Mouse (Mus musculus) embryonic facial prominence, embryonic 10.5 days (tissue): Measurements from ENCODE around the gene Primpol. TPM values are rescaled to one million over a fixed set of nuclear protein-coding genes. Genes with fewer than 3 reads are reported as not detected.
A peak's percentile ranks its signal among the peaks of the same experiment; 100 is the strongest.

ENCODE experiments used
- DNase-seq: peaks from one replicate; pipeline ENCODE4 v3.0.0-alpha.2; 2017; ENCODE audit warnings: low spot score
- H3K27ac ChIP-seq: fragments of 300-500 bp; sonication (generic); replicated peaks from 2 replicates; pipeline ENCODE4 v1.5.1; 2016; ENCODE audit warnings: mild to moderate bottlenecking
- H3K27me3 ChIP-seq: fragments of 300-500 bp; sonication (generic); replicated peaks from 2 replicates; pipeline ENCODE4 v1.6.1; 2016; ENCODE audit warnings: low read depth, mild to moderate bottlenecking; ENCODE audit not compliant: poor library complexity, severe bottlenecking
- H3K36me3 ChIP-seq: fragments of 300-500 bp; sonication (generic); replicated peaks from 2 replicates; pipeline ENCODE4 v1.6.1; 2016; ENCODE audit warnings: mild to moderate bottlenecking, moderate library complexity
- H3K4me1 ChIP-seq: fragments of 300-500 bp; sonication (generic); 2 replicates; pipeline ENCODE4 v1.6.1; 2016
- H3K4me3 ChIP-seq: fragments of 300-500 bp; sonication (generic); 2 replicates; pipeline ENCODE4 v1.5.1; 2016; ENCODE audit warnings: mild to moderate bottlenecking, moderate library complexity
- H3K9me3 ChIP-seq: fragments of 300-500 bp; sonication (generic); 2 replicates; pipeline ENCODE4 v1.6.1; 2016; ENCODE audit warnings: mild to moderate bottlenecking
- WGBS: fragments of 180-500 bp; shearing (Covaris S2); methylation state at CpG from one replicate; pipeline ENCODE4 v1.1.7; 2016; 5-methylcytosine and 5-hydroxymethylcytosine counted together
- polyA plus RNA-seq: library from polyadenylated mRNA; unstranded; fragments of >200 nt; fragmentation: Nextera tagmentation; extraction: Ambion mirVana; gene quantifications from 2 replicates; pipeline ENCODE4 v1.2.1, GENCODE M21; 2016

Primpol gene
- polyA plus RNA-seq, 1 experiment from 2014 or later, result 10.0 TPM

- Histone ChIP-seq H3K9me3 (no peaks in the 10 kb centered on the region), H3K27me3 (no peaks in the 10 kb centered on the region), H3K4me1 (peaks cover 23% of the 10 kb centered on the region), H3K36me3 (peaks cover 26% of the 10 kb centered on the region), H3K4me3 (no peak overlapping the region), H3K27ac (no peak overlapping the region)
- DNase-seq, result no peak
- WGBS, result 88% methylated on average over 9 of the region's 9 CpGs
Observed at GRCm38 (mm10) chr8:46622446-46623270, 5.6 kb upstream of the Primpol start.

- Histone ChIP-seq H3K36me3 (peaks cover 12% of the 10 kb centered on the region), H3K4me1 (peaks cover 27% of the 10 kb centered on the region), H3K4me3 (peak overlapping the region; percentile 80), H3K27ac (peak overlapping the region; percentile 96), H3K27me3 (no peaks in the 10 kb centered on the region), H3K9me3 (no peaks in the 10 kb centered on the region)
- 4% methylated on average over 10 of the region's 10 CpGs for WGBS
- DNase-seq, result no peak
Observed at GRCm38 (mm10) chr8:46618639-46619320, 1.8 kb upstream of the Primpol start.

- Histone ChIP-seq H3K4me1 (peaks cover 35% of the 10 kb centered on the region), H3K36me3 (peaks cover 10% of the 10 kb centered on the region; the same call in 1 of the 2 replicates), H3K4me3 (peak overlapping the region; percentile 80), H3K27me3 (no peaks in the 10 kb centered on the region), H3K9me3 (no peaks in the 10 kb centered on the region), H3K27ac (peak overlapping the region; percentile 96)
- no peak for DNase-seq
- under 1% methylated on average over 38 of the region's 38 CpGs for WGBS
Observed at GRCm38 (mm10) chr8:46617690-46618620, 943 bp upstream of the Primpol start.

DNA sequence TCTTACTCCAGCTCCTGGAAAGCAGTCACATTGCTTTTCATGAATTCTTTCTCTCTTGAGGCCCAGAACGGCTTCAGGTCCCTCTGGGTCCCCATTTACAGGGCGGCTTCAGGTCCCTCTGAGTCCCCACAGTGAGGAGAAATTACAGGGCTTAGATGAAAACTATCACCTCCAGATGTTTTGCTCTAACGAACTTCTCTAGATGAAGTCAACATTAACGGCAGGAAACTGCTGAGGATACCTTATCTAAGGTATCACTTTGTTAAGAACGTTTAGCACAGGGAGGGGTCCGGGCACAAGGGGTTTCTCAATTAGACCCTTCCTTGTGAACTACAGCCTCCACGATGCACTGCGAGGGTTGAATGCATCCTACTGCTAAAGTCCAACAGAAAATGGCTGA, 1.1 kb downstream of the Primpol start:
- Histone ChIP-seq H3K4me3 (peak overlapping the region; percentile 80), H3K27ac (no peak overlapping the region; the same call in 1 of the 2 replicates), H3K4me1 (peaks cover 38% of the 10 kb centered on the region), H3K27me3 (no peaks in the 10 kb centered on the region), H3K9me3 (no peaks in the 10 kb centered on the region), H3K36me3 (no peaks in the 10 kb centered on the region)
- WGBS, result 87% methylated on average over 8 of the region's 8 CpGs
- no peak for DNase-seq

DNA sequence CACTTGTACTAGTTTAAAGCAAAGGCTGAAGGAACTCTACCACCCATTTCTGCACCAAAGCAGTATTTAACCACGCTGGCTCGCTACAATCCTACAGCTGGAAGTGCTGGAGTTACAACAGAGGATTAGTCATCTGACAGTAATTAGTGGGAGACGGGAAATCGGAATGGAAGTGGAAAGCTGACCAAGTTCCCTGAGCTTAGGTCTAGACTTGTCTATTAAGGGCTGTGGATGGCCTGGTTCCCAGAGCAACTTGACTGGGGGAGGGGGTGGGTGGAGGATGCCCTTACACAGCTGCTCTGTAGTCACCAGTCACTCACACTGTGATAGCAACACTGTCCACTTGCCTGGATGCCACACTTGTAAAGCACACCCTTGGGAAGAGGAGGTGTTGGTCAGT, 3.6 kb downstream of the Primpol start:
- Histone ChIP-seq H3K4me3 (no peak overlapping the region), H3K27me3 (no peaks in the 10 kb centered on the region), H3K27ac (no peak overlapping the region), H3K9me3 (no peaks in the 10 kb centered on the region), H3K4me1 (peaks cover 26% of the 10 kb centered on the region), H3K36me3 (peaks cover 4% of the 10 kb centered on the region; the same call in 1 of the 2 replicates)
- 37% methylated on average over 4 of the region's 4 CpGs for WGBS
- DNase-seq, result peak; percentile 43

DNA sequence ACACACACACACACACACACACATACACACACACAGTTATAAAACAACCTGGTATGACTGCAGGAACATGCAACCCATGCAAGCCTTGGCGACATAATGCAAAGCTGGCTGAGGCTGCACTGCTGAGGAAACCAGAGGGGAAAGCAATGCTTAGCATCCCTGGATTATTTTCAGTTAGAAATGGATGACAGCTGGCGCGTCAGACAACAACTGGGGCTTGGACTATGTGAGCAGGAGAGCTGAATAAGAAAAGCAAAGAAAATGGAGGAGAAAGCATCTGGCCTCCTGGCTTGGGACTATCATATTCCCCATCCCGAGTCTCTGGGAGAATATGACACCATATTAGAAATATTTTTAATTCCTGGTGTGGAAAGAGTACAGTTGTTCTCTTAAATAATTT, 4.1 kb downstream of the Primpol start:
- 72% methylated on average over 4 of the region's 4 CpGs for WGBS
- peaks cover 4% of the 10 kb centered on the region; the same call in 1 of the 2 replicates for H3K36me3 ChIP-seq
- no peak for DNase-seq
- H3K4me3 ChIP-seq, result no peak overlapping the region
- H3K27me3 ChIP-seq, result no peaks in the 10 kb centered on the region
- H3K9me3 ChIP-seq, result no peaks in the 10 kb centered on the region
- peaks cover 21% of the 10 kb centered on the region for H3K4me1 ChIP-seq
- no peak overlapping the region; the same call in 1 of the 2 replicates for H3K27ac ChIP-seq

GRCm38 (mm10) chr8:46611557-46611956, 5.5 kb downstream of the Primpol start:
- no peak for DNase-seq
- no peak overlapping the region for H3K27ac ChIP-seq
- H3K9me3 ChIP-seq, result no peaks in the 10 kb centered on the region
- no peaks in the 10 kb centered on the region for H3K27me3 ChIP-seq
- WGBS, result 90% methylated on average over 8 of the region's 8 CpGs
- peaks cover 20% of the 10 kb centered on the region for H3K4me1 ChIP-seq
- H3K4me3 ChIP-seq, result no peak overlapping the region
- peaks cover 12% of the 10 kb centered on the region; the same call in 1 of the 2 replicates for H3K36me3 ChIP-seq

- H3K4me1 ChIP-seq, result no peaks in the 10 kb centered on the region
Observed at GRCm38 (mm10) chr8:46606930-46607329, 10.1 kb downstream of the Primpol start.

DNA sequence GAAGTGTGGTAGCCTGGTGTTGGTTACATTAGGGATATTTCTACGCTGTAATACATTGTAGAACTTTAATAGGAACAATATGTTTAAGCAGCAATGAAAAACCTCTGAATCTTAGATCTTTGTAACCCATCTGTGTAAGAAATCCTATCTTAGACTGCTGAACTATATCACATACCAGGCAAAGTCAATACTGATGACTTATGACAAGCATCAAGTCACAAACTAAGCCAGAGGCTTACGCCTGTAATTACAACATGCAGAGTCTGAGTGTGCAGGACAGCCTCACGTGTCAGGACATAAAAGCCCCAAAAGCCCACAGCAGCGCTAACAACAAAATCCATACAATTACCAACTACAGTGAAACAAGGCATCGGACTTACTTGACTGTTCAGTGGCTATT, 13.4 kb downstream of the Primpol start:
- 79% methylated on average over 5 of the region's 5 CpGs for WGBS

More at GRCm38 (mm10) chr8:46606930-46607329, 10.1 kb downstream of the Primpol start:
- no peak overlapping the region for H3K4me3 ChIP-seq
- DNase-seq, result no peak
- no peaks in the 10 kb centered on the region for H3K9me3 ChIP-seq
- H3K36me3 ChIP-seq, result peaks cover 16% of the 10 kb centered on the region; the same call in 1 of the 2 replicates
- 86% methylated on average over 1 of the region's 1 CpGs for WGBS
- H3K27ac ChIP-seq, result no peak overlapping the region
- H3K27me3 ChIP-seq, result no peaks in the 10 kb centered on the region

DNA sequence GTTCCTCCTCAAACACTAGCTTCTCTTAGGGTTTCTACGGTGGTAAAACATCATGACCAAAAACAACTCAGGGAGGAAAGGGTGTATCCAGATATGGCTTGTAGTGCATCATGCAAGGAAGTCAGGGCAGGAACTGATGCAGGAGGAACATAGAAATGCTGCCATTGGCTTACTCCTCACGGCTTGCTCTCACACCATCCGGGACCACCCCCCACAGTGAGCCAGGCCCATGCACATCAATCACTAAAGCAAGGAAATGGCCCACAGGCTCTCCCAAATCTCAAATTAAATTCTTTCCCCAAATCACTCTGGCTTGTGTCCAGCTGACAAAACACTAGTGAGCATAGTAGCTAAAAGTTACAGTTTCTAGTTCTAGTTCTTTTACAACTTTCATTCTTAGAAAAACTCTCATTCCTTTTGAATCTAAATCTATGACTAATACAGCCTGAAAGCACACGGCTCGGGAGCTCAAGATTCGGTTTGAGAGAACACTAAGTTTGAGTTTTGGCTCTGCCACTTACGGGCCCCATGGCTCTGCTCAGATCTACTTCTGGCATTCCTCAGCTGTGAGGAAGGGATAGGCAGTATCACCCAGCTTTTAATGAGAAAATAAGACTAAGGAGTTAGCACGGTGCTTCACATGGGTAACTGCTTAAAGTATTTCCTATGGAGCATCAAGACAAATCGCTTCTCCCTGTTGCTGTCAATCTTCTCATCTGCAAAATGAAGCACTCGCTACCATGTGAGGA, 15.9 kb downstream of the Primpol start:
- no peaks in the 10 kb centered on the region for H3K27me3 ChIP-seq
- H3K9me3 ChIP-seq, result no peaks in the 10 kb centered on the region
- H3K27ac ChIP-seq, result no peak overlapping the region
- 0 out of 2 replicates have a peak, but pooled peaks cover 8% of the 10 kb centered on the region for H3K4me1 ChIP-seq
- H3K4me3 ChIP-seq, result no peak overlapping the region
- 68% methylated on average over 10 of the region's 10 CpGs for WGBS
- peaks cover 10% of the 10 kb centered on the region; the same call in 1 of the 2 replicates for H3K36me3 ChIP-seq
- DNase-seq, result peak; percentile 31

More for the DNA sequence above, 13.4 kb downstream of the Primpol start:
- no peak overlapping the region for H3K4me3 ChIP-seq
- no peaks in the 10 kb centered on the region for H3K27me3 ChIP-seq
- H3K27ac ChIP-seq, result no peak overlapping the region
- DNase-seq, result peak; percentile 21
- no peaks in the 10 kb centered on the region for H3K9me3 ChIP-seq
- 0 out of 2 replicates have a peak, but pooled peaks cover 8% of the 10 kb centered on the region for H3K4me1 ChIP-seq
- 0 out of 2 replicates have a peak, but pooled peaks cover 12% of the 10 kb centered on the region for H3K36me3 ChIP-seq

- WGBS, result 90% methylated on average over 7 of the region's 7 CpGs
Observed at GRCm38 (mm10) chr8:46599314-46599904, 17.6 kb downstream of the Primpol start.

More at GRCm38 (mm10) chr8:46599314-46599904, 17.6 kb downstream of the Primpol start:
- Histone ChIP-seq H3K27ac (no peak overlapping the region), H3K4me1 (0 out of 2 replicates have a peak, but pooled peaks cover 8% of the 10 kb centered on the region), H3K36me3 (peaks cover 5% of the 10 kb centered on the region; the same call in 1 of the 2 replicates), H3K9me3 (no peaks in the 10 kb centered on the region), H3K4me3 (no peak overlapping the region), H3K27me3 (no peaks in the 10 kb centered on the region)
- DNase-seq, result no peak
